Mouse (Mus musculus) bone marrow, adult 2 months (tissue): ENCODE measurements at regions not wholly inside any gene's neighbourhood (a gene's known extent, or its start where the extent isn't known, plus 50 kb on each side); places are given as distances from the start of the nearest gene placed in this dataset.

ENCODE experiments used
- CTCF ChIP-seq: fragments of 200-500 bp; IDR thresholded peaks from 2 replicates; pipeline ENCODE4 v1.5.1; 2011; ENCODE audit warnings: low read length, control low read depth; ENCODE audit not compliant: control insufficient read depth, insufficient read depth
- POLR2A ChIP-seq: fragments of 200-500 bp; IDR thresholded peaks from 2 replicates; pipeline ENCODE4 v1.6.1; 2011; ENCODE audit warnings: low read depth, mild to moderate bottlenecking, control low read depth, low read length, borderline replicate concordance; ENCODE audit not compliant: control insufficient read depth

DNA sequence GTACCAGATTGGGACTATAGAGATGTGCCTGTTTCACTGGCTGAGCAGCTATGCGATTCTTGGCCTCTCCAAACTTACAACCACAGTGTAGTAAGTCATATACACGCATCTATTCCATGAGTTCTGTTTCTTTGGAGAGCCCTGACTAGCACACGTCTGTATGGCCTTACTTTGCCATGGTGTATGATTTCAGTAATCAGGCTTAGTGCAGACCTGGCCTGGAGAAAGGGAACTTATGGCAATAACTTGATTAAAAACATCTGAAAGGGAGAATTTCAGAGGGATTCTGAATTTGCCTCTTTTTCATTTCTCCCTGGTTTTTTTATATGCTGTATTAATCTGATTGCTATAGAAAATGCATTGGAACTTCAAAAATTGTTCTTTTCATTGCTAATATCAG, 148.0 kb upstream of the Gm5148 start:
- TF ChIP-seq CTCF, result no peak
- TF ChIP-seq POLR2A, result no peak
